Mouse (Mus musculus) heart, postnatal 0 days (tissue): Measurements from ENCODE around the gene Acad12. TPM values are rescaled to one million over a fixed set of nuclear protein-coding genes. Genes with fewer than 3 reads are reported as not detected.

Source experiments
- ATAC-seq: fragments of 200-750 bp; cut with Nextera tagmentation; 2 replicates; pipeline ENCODE4 v1.8.0; 2017; ENCODE audit warnings: low read depth, moderate number of reproducible peaks, moderate library complexity; ENCODE audit not compliant: insufficient read depth
- DNase-seq: peaks from one replicate; pipeline ENCODE4 v3.0.0-alpha.2; 2016; ENCODE audit warnings: low spot score
- H3K27ac ChIP-seq: fragments of 300-500 bp; sonication (generic); 2 replicates; pipeline ENCODE4 v1.5.1; 2014; ENCODE audit warnings: low read depth, mild to moderate bottlenecking
- H3K27me3 ChIP-seq: fragments of 300-500 bp; sonication (generic); 2 replicates; pipeline ENCODE4 v1.6.1; 2014; ENCODE audit warnings: low read length, mixed read lengths; ENCODE audit not compliant: control insufficient read depth, insufficient read depth
- H3K36me3 ChIP-seq: fragments of 300-500 bp; sonication (generic); replicated peaks from 2 replicates; pipeline ENCODE4 v1.6.1; 2014; ENCODE audit warnings: low read length, mixed read lengths; ENCODE audit not compliant: control insufficient read depth, insufficient read depth
- H3K4me1 ChIP-seq: fragments of 300-500 bp; sonication (generic); 2 replicates; pipeline ENCODE4 v1.6.1; 2014; ENCODE audit warnings: antibody characterized with exemption; ENCODE audit not compliant: control insufficient read depth, insufficient read depth
- H3K4me2 ChIP-seq: fragments of 300-500 bp; sonication (generic); 2 replicates; pipeline ENCODE4 v1.6.1; 2014; ENCODE audit warnings: low read depth, mild to moderate bottlenecking, low read length, moderate library complexity
- H3K4me3 ChIP-seq: fragments of 300-500 bp; sonication (generic); 2 replicates; pipeline ENCODE4 v1.5.1; 2014; ENCODE audit warnings: low read depth, low read length
- H3K9ac ChIP-seq: fragments of 300-500 bp; sonication (generic); replicated peaks from 2 replicates; pipeline ENCODE4 v1.6.1; 2014; ENCODE audit warnings: low read depth, low read length, mixed read lengths
- H3K9me3 ChIP-seq: fragments of 300-500 bp; sonication (generic); replicated peaks from 2 replicates; pipeline ENCODE4 v1.6.1; 2016; ENCODE audit warnings: low read length; ENCODE audit not compliant: control insufficient read depth
- CTCF ChIP-seq: IDR thresholded peaks from 2 replicates; pipeline ENCODE4 v1.5.1; 2016; ENCODE audit warnings: antibody characterized with exemption, control low read depth, low read depth
- EP300 ChIP-seq: IDR thresholded peaks from 2 replicates; pipeline ENCODE4 v1.6.1; 2016; ENCODE audit warnings: antibody characterized with exemption, low read depth
- WGBS: fragments of 180-500 bp; shearing (Covaris S2); extraction: QIAGEN DNeasy Blood & Tissue Kit; methylation state at CpG from one replicate; pipeline ENCODE4 v1.1.7; 2014; 5-methylcytosine and 5-hydroxymethylcytosine counted together
- polyA plus RNA-seq: library from polyadenylated mRNA; unstranded; fragments of >200 nt; fragmentation: Nextera tagmentation; extraction: Ambion mirVana; gene quantifications from 2 replicates; pipeline ENCODE4 v1.2.1, GENCODE M21; 2015
- total RNA-seq: library from RNA; depleted of rRNA; stranded (reverse); fragments of >200 nt; gene quantifications from 2 replicates; pipeline ENCODE4 v1.2.3, GENCODE M21; 2014; ENCODE audit warnings: low replicate concordance; rRNA removed

Gene Acad12
- 12.3 and 17.3 TPM in 2 replicates for total RNA-seq
- polyA plus RNA-seq, result 6.9 and 8.8 TPM in 2 replicates

- Histone ChIP-seq H3K9ac (peak within 1 kb of the TSS; percentile 73), H3K27me3 (no peaks in the 10 kb centered on the region), H3K27ac (peak within 1 kb of the TSS; percentile 80), H3K36me3 (no peaks in the 10 kb centered on the region), H3K9me3 (no peaks in the 10 kb centered on the region), H3K4me3 (peak within 1 kb of the TSS; percentile 75), H3K4me2 (peak within 1 kb of the TSS; percentile 74), H3K4me1 (peaks cover 9% of the 10 kb centered on the region)
- TF ChIP-seq CTCF (0 out of 2 replicates have a peak, but pooled peaks have one; percentile 1), EP300 (peak; percentile 74; the same call in 1 of the 2 replicates)
- ATAC-seq (peak; percentile 90), DNase-seq (peak; percentile 89)
- under 1% methylated on average over 52 of the region's 58 CpGs for WGBS
Measured at GRCm38 (mm10) chr5:121618592-121619513, at the start of gene Acad12. TSS of gene Acad12 (minus strand) at chr5:121618938.

DNA sequence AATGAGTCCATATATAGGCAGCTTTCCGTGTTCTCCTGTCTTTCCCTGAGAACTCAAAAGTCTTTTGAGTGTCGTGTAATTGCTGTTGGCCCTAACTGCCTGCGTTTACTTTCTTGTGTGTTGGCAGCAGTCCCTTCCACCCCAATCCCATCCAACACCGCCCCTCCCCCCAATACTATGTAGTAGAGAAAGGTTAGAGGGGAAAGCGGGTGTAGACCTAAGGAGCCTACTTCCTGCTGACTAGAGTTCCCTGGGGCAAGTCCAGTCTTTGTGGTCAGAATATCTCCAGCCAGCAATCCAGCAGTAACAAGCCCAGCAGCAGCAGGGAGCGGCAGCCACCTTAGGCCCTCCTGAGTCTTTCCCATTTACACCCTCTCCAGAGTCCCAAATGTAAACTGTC, 49.7 kb upstream of the Acad12 start:
- no peak for ATAC-seq
- peaks cover 71% of the 10 kb centered on the region for H3K36me3 ChIP-seq
- no peak overlapping the region for H3K27ac ChIP-seq
- H3K27me3 ChIP-seq, result no peaks in the 10 kb centered on the region
- H3K9ac ChIP-seq, result no peak overlapping the region
- 68% methylated on average over 6 of the region's 6 CpGs for WGBS
- no peak for TF ChIP-seq EP300
- no peak for TF ChIP-seq CTCF
- no peak overlapping the region for H3K4me3 ChIP-seq
- no peaks in the 10 kb centered on the region for H3K4me1 ChIP-seq
- no peak for DNase-seq
- no peak overlapping the region for H3K4me2 ChIP-seq
- H3K9me3 ChIP-seq, result no peaks in the 10 kb centered on the region

GRCm38 (mm10) chr5:121667067-121667466, 48.3 kb upstream of the Acad12 start:
- H3K36me3 ChIP-seq, result peaks cover 73% of the 10 kb centered on the region
- TF ChIP-seq EP300 (no peak), CTCF (no peak)
- no peak overlapping the region for H3K4me3 ChIP-seq
- no peaks in the 10 kb centered on the region for H3K4me1 ChIP-seq
- no peak overlapping the region for H3K9ac ChIP-seq
- 89% methylated on average over 4 of the region's 4 CpGs for WGBS
- DNase-seq, result no peak
- no peak for ATAC-seq
- no peaks in the 10 kb centered on the region for H3K27me3 ChIP-seq
- H3K27ac ChIP-seq, result no peak overlapping the region
- no peaks in the 10 kb centered on the region for H3K9me3 ChIP-seq
- no peak overlapping the region for H3K4me2 ChIP-seq

DNA sequence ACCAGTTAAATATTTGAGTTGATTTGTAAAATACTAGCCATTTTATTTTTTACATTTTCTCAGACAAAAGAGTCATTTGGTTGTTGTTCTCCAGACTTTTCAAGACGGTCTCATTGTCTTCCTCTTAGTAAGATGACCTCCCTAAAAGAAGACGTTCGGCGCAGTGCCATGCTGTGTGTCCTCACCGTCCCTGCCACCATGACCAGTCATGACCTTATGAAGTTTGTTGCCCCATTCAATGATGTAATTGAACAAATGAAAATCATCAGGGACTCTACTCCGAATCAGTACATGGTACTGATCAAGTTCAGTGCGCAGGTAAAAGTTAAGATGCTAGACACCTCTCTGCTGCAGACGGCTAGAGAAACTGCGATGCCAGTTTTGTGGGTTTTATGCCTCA, 46.2 kb upstream of the Acad12 start:
- no peak for DNase-seq
- 0 out of 2 replicates have a peak, but pooled peaks cover 3% of the 10 kb centered on the region for H3K4me1 ChIP-seq
- peaks cover 66% of the 10 kb centered on the region for H3K36me3 ChIP-seq
- no peaks in the 10 kb centered on the region for H3K9me3 ChIP-seq
- WGBS, result 93% methylated on average over 9 of the region's 9 CpGs
- no peak overlapping the region for H3K27ac ChIP-seq
- H3K9ac ChIP-seq, result no peak overlapping the region
- H3K4me3 ChIP-seq, result no peak overlapping the region
- ATAC-seq, result no peak
- H3K27me3 ChIP-seq, result no peaks in the 10 kb centered on the region
- H3K4me2 ChIP-seq, result no peak overlapping the region
- no peak for TF ChIP-seq EP300
- no peak for TF ChIP-seq CTCF

GRCm38 (mm10) chr5:121664078-121664477, 45.3 kb upstream of the Acad12 start:
- Histone ChIP-seq H3K4me1 (peaks cover 10% of the 10 kb centered on the region; the same call in 1 of the 2 replicates), H3K4me2 (no peak overlapping the region), H3K9ac (no peak overlapping the region), H3K27me3 (no peaks in the 10 kb centered on the region), H3K36me3 (peaks cover 61% of the 10 kb centered on the region), H3K9me3 (no peaks in the 10 kb centered on the region), H3K27ac (no peak overlapping the region), H3K4me3 (no peak overlapping the region)
- WGBS, result 82% methylated on average over 6 of the region's 6 CpGs
- TF ChIP-seq EP300 (no peak), CTCF (no peak)
- DNase-seq (no peak), ATAC-seq (no peak)
